Mouse (Mus musculus): ENCODE results near the gene Cbx5.

Cbx5 gene

DNA sequence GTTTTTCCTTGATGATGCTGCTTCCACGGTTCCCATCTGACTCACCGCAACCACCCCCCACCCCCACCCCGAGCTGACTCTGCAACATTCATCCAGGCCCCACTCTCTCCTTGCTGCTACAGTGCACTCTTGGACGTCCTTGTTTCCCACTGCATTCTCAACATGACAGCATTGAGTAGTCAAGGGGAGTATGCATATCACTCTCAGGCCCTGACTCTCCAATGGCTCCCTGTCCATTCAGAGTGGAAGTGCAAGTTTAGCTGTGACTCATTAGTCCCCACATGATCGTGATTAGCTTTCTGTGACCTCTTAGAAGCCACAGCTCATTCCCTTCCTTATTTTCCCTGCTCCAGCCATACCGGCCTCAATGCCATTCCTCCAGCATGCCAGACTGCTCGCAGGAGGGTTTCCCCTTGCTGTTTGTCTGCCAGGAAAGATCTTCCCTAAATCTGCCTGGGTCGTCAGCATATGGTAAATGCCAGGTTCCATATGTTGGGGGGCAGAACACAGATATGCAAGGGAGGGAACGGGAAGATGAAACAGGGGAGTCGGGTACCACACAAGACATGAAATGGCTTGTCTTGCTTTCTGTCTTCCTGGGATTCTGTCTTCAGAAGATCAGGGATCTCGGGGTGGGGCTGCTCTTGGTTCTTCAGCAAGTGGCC lies 93.8 kb downstream of the Cbx5 start:
- DNase-seq (ENCODE audit: low read depth), result no peak

DNA sequence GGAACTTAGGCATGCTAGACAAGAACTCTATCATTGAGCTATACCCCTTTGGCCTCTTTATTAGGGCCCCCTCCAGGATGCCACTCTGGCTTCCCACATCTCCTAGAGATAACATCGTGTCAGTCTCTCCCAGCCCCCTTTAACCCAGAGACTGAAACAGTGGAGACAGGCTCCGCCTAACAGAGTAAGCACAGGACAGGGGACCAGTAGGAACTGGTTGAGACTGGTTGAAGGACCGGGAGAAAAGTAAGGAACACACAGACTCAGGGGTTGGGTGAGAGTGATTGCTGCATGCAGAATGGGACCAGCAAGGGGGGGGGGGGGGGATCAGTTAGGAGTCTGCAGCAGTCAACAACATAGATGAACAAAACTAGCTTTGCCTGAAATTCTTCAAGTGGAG lies 95.4 kb downstream of the Cbx5 start:
- DNase-seq (ENCODE audit: low read depth), result no peak

Measured in 416B (cell line).